Mouse (Mus musculus): ENCODE results near the gene Msx3.

Msx3 gene

GRCm38 (mm10) chr7:140048361-140049114 lies at the start of gene Msx3:
TSS of gene Msx3 (minus strand) at chr7:140049089.
- DNase-seq = peak; percentile 21

GRCm38 (mm10) chr7:140098466-140098865 lies 49.6 kb upstream of the Msx3 start:
- DNase-seq = no peak

DNA sequence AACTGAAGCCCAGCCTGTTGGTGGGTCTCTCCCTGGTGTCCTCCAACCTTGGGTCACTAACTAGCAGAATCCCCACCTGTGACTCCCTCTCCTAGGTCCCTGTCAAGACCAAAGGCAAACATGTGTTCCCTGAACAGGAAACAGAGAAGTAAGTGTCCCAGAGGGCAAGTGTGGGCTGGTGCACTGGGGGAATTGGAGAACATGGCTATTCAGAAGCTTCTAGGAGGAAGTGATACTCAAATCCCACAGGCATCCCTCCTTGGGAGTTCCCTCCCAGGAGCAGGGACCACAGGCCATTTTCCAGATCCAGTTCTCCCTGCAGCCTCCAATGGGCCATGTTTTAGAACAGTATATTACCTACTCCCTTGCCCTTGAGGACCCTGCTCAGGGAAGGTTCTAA lies 47.2 kb upstream of the Msx3 start:
- DNase-seq = no peak

GRCm38 (mm10) chr7:140095556-140095955 lies 46.7 kb upstream of the Msx3 start:
- DNase-seq = no peak

DNA sequence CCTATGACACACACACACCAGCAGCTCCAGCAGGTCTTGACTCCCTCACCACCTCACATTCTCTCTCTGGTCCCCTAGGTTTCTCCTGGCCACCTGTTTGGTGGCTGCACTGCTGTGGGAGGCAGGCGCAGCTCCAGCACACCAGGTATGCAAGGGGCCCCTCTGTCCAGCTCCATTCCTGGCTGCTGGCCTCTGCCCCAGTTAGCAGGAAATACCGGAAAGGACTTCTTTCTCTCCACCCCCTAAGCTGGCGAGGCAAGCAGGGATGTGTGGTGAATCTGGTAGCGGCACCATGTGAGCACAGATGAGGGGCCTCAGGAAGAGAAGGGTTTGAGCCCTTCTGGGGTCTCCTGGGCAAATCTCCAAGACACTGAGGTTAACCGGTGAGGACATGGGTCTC lies 46.1 kb upstream of the Msx3 start:
- DNase-seq = no peak

DNA sequence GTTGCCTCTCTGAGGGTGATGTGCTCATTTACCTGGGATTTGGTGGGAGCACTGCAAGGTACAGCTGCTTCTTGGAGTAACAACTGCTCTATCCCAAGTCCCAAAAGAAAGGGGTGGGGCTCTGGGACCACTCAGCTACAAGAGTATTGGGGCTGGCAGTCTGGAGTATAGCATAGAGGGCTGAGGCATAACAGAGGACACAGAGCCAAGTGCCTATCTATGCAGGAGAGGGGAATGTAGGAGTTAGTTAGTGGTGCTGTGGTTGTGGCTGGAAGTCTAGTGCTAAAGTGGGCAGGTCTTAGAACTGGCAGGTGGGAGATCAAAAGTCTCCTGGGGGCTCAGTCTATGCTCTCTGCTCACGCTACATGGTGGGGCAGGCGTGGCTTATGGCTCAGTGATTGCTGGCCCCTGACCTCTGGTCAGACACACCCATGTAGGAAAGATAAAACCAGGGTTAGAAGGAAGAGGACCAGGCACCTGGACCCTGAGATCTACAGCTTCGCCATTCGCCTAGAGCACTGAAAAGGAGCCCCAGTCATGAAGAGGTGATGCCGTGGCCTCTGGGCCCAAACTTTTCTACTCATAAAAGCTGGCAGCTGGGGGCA lies 44.1 kb upstream of the Msx3 start, which contains the start of gene Prap1:
TSS of gene Prap1 (plus strand) at position 472 of the 605 bp plus-strand sequence.
- DNase-seq = no peak

- no peak for DNase-seq
Observed at GRCm38 (mm10) chr7:140090601-140091000, 41.7 kb upstream of the Msx3 start.

DNA sequence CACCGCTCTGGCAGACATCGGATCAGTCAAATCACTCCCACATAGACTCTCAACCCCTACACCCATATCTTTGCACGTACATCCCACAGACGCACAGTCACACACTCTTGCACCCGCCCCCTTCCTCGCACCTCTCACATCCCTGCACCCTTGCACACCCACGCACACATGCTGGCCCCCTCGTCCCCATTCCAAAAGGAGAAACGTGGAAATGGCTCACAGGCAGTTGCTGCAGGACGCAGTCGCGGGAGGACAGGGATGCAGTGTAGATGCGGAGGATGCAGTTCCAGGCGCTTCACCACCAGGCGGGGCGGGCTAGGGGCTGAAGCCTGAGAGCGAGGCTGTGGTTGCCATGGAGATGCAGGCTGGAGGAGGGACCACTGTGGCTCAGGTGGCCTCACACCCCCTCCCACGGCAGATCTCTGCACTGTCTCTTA lies 33.4 kb upstream of the Msx3 start, which contains the start of gene Caly:
TSS of gene Caly (minus strand) at position 307 of the 437 bp plus-strand sequence.
- DNase-seq = peak; percentile 88

DNA sequence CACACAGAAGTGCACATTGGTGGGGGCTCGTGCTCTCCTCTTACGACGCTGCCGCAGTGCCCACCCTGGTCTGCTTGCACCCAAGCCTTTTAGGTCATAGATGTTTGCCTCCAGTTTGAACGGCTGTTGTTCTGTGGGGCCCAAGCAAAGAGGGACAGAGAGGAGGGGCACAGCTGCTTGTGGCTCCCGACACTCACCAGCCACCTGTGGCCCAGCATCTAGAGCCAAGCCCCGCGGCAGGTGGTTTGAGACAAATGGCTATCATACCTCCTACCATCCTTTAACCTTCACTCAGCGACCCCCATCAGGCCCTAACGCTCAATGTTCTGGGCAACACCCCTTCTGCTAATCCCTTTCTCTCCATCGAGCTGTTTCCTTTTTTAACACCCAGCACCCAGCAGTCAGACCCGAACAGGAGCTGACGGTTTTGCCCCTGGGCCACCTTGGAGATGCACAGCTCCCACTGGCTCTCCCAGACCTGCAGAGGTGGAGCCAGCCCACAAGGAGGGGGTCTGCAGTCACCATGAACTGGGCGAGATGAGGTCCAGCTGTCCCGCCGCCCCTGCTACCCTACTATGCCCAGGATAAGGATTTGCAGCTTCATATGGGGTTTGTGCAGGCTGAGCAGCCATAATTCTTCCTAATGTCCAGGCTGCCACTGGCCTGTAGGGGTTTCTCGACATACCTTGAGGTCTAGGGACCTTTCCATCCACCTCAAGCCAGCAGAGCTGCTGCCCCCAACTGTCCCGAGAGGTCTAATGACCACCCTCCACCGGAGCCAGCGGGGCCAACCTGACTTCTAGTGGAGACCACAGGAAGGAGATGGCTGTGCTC lies 32.7 kb upstream of the Msx3 start:
- DNase-seq = peak; percentile 33

DNA sequence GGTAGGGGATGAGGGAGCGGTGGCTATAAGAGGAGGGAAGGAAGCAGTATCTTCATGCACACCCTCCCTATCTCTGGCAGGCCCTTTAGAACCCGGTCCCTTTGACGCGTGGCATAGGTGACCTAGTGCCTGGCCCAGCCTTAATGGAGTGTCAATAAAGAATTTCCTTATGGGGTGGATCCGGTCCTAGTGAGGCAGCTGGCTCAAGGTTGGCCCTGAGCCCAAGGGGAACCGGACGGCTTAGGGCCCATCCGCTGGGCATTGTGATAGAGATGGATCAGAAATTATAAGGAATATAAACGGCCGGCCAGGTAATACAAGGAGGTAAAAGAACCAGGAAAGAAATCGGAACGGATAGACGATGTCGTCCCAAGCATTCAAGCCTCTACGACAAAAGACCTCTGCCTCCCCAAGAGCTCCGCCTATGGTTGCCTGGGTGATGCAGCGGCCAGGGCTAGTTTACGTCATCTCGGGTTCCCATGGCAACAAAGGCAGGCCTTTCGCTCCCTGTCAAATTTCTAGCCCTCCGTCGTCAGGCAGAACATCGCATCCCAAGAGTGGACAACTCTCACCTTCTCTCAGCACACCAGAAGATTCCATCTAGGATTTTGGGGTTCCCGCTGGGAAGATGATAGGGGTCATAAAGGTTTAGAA lies 31.7 kb upstream of the Msx3 start:
- DNase-seq = peak; percentile 93

GRCm38 (mm10) chr7:140078711-140079110 lies 29.8 kb upstream of the Msx3 start:
- peak; percentile 87 for DNase-seq

DNA sequence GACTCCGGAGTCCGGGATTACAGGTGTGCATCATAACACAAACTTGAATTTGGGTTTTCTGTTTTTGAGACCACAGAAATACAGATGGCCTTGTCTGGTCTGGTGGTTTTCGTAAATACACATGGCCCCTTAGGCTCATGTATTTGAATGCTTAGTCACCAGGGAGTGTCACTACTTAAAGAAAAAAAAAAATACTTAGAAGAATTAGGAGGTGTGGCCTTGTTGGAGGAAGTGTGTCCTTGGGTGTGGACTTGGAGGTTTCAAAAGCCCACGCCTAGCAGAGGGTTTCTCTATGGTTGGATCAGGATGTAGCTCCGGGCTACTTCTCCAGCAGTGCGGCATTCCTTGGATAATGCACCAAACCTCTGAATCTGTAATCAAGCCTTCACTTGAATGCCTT lies 28.8 kb upstream of the Msx3 start:
- DNase-seq = no peak

DNA sequence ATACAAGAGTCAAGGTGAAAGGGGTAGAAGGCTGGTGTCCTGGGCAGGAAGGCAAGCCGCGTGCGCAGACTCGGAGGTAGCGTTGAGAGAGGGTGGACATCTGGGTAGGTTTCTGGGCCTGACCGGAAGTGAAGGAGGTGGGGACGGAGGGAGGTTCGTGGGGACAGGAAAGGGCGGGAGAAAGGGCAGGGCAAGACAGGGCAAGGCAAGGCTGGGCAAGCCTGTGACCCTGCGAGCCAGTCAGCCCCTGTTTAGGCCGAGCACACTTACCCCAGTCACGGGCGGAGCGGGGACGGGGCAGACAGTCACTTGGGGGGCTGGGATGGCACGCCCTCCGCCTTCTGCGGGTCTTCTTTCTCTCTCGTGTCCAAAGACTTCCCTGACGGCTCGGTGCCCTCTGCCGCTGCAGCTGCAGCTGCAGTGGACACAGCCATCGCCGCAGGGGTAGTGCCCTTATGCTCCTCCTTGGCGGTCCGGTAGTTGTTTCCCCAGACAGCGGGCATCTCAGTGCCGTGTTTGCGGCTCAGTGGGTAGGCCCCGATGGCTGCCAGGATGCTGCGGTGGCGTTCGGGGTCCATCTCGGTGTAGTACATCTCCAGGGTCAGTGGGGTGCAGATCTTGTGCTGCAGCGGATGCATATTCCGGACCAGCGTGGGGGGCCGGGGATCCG lies 21.3 kb upstream of the Msx3 start:
- peak; percentile 35 for DNase-seq

GRCm38 (mm10) chr7:140067397-140067796 lies 18.5 kb upstream of the Msx3 start:
- no peak for DNase-seq

DNA sequence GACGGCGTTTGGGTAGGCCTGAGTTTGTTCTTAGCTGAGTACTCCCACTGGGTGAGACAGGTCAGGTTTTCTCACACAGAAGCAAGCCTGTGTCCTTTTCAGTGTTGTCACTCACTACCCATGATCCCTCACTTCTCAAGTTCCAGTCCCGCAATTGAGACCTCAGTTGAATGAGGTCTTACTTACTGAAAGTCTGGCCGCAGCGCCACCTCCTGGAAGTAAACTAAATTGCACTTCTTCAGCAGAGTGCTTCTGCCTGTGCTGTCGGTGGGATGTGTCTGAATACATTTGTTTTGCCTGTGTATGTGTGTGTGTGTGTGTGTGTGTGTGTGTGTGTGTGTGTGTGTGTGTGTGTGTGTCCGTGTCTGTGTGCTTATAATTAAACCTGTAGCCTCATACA lies 14.2 kb upstream of the Msx3 start:
- DNase-seq = peak; percentile 88

DNA sequence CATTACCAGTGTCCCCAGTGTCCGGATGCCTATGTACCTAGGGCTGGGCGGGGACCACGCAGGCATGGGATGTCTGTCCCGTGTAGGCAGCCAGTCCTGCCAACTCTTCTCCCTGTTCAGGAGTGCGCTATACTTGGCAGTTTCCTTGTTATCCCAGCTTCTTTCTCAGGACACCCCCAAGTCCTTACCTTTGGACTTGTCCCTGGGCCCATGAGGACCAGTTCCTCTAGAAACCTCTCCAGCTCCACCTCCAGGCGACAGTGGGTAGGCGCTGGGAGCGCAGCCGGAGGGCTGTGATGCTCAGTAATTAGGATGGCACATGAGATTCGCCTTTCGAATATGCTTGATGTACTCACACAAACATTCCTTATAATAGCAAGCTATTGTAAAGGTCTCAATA lies 13.4 kb upstream of the Msx3 start:
- DNase-seq = peak; percentile 59

- DNase-seq = no peak
Observed at GRCm38 (mm10) chr7:140061832-140062130, 12.9 kb upstream of the Msx3 start.

- DNase-seq = peak; percentile 79
Observed at GRCm38 (mm10) chr7:140060936-140061831, 12.3 kb upstream of the Msx3 start.

GRCm38 (mm10) chr7:140059601-140060000 lies 10.7 kb upstream of the Msx3 start:
- DNase-seq = peak; percentile 78

GRCm38 (mm10) chr7:140058528-140058927 lies 9.6 kb upstream of the Msx3 start:
- DNase-seq = no peak
